Comparison of ENCODE assay signal across 8 mouse cellular contexts in the genomic region with DNA sequence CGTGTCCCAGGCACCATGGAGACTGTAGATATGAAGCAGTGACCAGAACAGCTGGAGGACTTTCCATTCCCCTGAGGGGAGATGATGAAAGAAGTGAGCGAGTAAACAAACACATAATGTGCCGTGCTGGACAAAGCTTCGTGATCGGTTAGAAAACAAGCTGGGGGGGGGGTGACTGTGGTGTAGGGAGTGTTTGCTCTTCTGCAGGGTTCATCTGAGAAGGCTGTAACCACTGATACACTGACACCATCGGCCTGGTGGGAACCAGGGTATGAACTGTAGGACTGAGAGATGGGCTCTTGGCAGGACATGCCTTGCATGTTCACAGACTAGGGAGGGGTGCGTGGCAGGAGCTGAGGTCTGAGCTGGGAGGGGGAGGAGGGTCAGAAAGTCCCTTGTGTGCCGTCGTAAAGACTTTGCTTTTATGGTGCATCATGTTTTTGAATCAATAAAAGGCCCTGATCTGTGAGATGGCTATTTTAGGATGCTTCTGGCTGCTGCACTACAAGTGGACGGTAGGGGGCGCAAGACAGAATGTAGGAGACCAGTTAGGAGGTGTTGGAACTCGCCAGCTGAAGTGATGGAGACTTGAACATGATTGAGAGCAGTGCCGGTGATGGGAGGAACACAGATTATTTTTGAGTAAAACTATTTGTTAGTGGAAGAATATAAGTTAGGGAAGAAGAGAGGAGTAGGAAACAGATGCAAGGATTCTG.
DNase-seq lines count a peak whose midpoint lies in the region; ATAC-seq and TF ChIP-seq lines count a peak whose summit lies in the region.
"Had no signal": no experiment of that assay in that cellular context is flagged by ENCODE, and none has a peak within 500 bp of the region (broad histone marks: within the 10 kb centered on the region; RNA-seq: fewer than 3 reads in every experiment).

No protein-coding gene starts in this region.

- H3K9ac ChIP-seq in heart, postnatal 0 days (replicated peaks; ENCODE audit: low read depth, low read length): no peak overlapping the region
- H3K9ac ChIP-seq: liver, embryonic 15.5 days had no signal

- DNase-seq in kidney, adult 8-10 months: peak; percentile 4 to 26
- DNase-seq in kidney, adult 11 months: no peak
- DNase-seq in ES-CJ7 (ENCODE audit: low read depth, low spot score) (peak; percentile 33), adipocyte (ENCODE audit: low spot score) (no peak)
- peak; percentile 57 for DNase-seq in adrenal gland, postnatal 10 days
- DNase-seq in heart, postnatal 0 days (ENCODE audit: low spot score): no peak
- DNase-seq in lung, postnatal 14 days: peak; percentile 44

- no peak overlapping the region for H3K27ac ChIP-seq in heart, postnatal 0 days (ENCODE audit: low read depth)
- H3K27ac ChIP-seq: liver, embryonic 15.5 days had no signal

- H3K27me3 ChIP-seq in heart, postnatal 0 days (ENCODE audit: control insufficient read depth, insufficient read depth, low read length): no peaks in the 10 kb centered on the region
- H3K27me3 ChIP-seq: liver, embryonic 15.5 days had no signal

- peak; percentile 44 for TF ChIP-seq CTCF in heart, postnatal 0 days (IDR thresholded peaks at IDR 0.05; ENCODE audit: low read depth)

- no peak overlapping the region for H3K4me2 ChIP-seq in heart, postnatal 0 days (ENCODE audit: low read depth, low read length)
- H3K4me2 ChIP-seq: liver, embryonic 15.5 days had no signal

- TF ChIP-seq EP300 in heart, postnatal 0 days (IDR thresholded peaks at IDR 0.05; ENCODE audit: low read depth): no peak

- H3K9me3 ChIP-seq in heart, postnatal 0 days (replicated peaks; ENCODE audit: control insufficient read depth, low read length): no peaks in the 10 kb centered on the region
- H3K9me3 ChIP-seq: liver, embryonic 15.5 days had no signal

- H3K36me3 ChIP-seq in heart, postnatal 0 days (replicated peaks; ENCODE audit: control insufficient read depth, insufficient read depth, low read length): no peaks in the 10 kb centered on the region
- H3K36me3 ChIP-seq: liver, embryonic 15.5 days had no signal

- no peak overlapping the region for H3K4me3 ChIP-seq in heart, postnatal 0 days (ENCODE audit: low read depth, low read length)
- H3K4me3 ChIP-seq: liver, embryonic 15.5 days had no signal

- WGBS in heart, postnatal 0 days: 38% methylated on average over 13 of the region's 13 CpGs

- no peaks in the 10 kb centered on the region for H3K4me1 ChIP-seq in heart, postnatal 0 days (ENCODE audit: control insufficient read depth, insufficient read depth)
- H3K4me1 ChIP-seq: liver, embryonic 15.5 days had no signal

- no peak for ATAC-seq in heart, postnatal 0 days (ENCODE audit: insufficient read depth, low read depth)

Comparison
In these comparisons a context has a peak if more than half of its experiments do, and no peak if none do; other contexts are left out.
1. DNase-seq: peak in kidney, adult 8-10 months (2 of 2), ES-CJ7 (single experiment), adrenal gland, postnatal 10 days (single experiment) and lung, postnatal 14 days (single experiment); none in kidney, adult 11 months (single experiment), heart, postnatal 0 days (single experiment) and adipocyte (single experiment).